Mouse (Mus musculus): ENCODE data around the gene Peak1.
A peak's percentile ranks its signal among the peaks of the same experiment; 100 is the strongest.

Peak1 gene

GRCm38 (mm10) chr9:56200200-56200599 is 217.7 kb downstream of the Peak1 start:
- DNase-seq (ENCODE audit: low spot score in 2 of 2), result no peak

- DNase-seq (ENCODE audit: low spot score in 2 of 2), result no peak
These were observed 220.9 kb downstream of the Peak1 start for GRCm38 (mm10) chr9:56196921-56197320.

- DNase-seq (ENCODE audit: low spot score in 2 of 2), result no peak
These were observed 222.7 kb downstream of the Peak1 start for GRCm38 (mm10) chr9:56195193-56195592.

GRCm38 (mm10) chr9:56191498-56192455 is 226.1 kb downstream of the Peak1 start:
- DNase-seq (ENCODE audit: low spot score in 2 of 2), result no peak

- no peak for DNase-seq (ENCODE audit: low spot score in 2 of 2)
These were observed 237.6 kb downstream of the Peak1 start for GRCm38 (mm10) chr9:56180118-56180781.

- no peak for DNase-seq (ENCODE audit: low spot score in 2 of 2)
These were observed 238.3 kb downstream of the Peak1 start for GRCm38 (mm10) chr9:56179416-56180117.

- no peak for DNase-seq (ENCODE audit: low spot score in 2 of 2)
These were observed 240.5 kb downstream of the Peak1 start for GRCm38 (mm10) chr9:56177354-56177753.

- no peak for DNase-seq (ENCODE audit: low spot score in 2 of 2)
These were observed 242.6 kb downstream of the Peak1 start for GRCm38 (mm10) chr9:56175316-56175715.

- no peak for DNase-seq (ENCODE audit: low spot score in 2 of 2)
These were observed 250.2 kb downstream of the Peak1 start for GRCm38 (mm10) chr9:56167690-56168089.

GRCm38 (mm10) chr9:56166161-56166560 is 251.7 kb downstream of the Peak1 start:
- no peak for DNase-seq (ENCODE audit: low spot score in 2 of 2)

- DNase-seq (ENCODE audit: low spot score in 2 of 2), result no peak
These were observed 252.5 kb downstream of the Peak1 start, which contains the start of gene Tspan3 for GRCm38 (mm10) chr9:56165377-56165776. Gene Tspan3 (minus strand): TSS chr9:56165477.

- DNase-seq (ENCODE audit: low spot score in 2 of 2), result peak; percentile 83 to 85
These were observed 257.3 kb downstream of the Peak1 start for GRCm38 (mm10) chr9:56160341-56161141.

- DNase-seq (ENCODE audit: low spot score in 2 of 2), result no peak
These were observed 258.4 kb downstream of the Peak1 start for GRCm38 (mm10) chr9:56159456-56159855.

GRCm38 (mm10) chr9:56158077-56158476 is 259.8 kb downstream of the Peak1 start:
- no peak for DNase-seq (ENCODE audit: low spot score in 2 of 2)

GRCm38 (mm10) chr9:56154572-56154971 is 263.3 kb downstream of the Peak1 start:
- DNase-seq (ENCODE audit: low spot score in 2 of 2), result no peak

GRCm38 (mm10) chr9:56152482-56153007 is 265.3 kb downstream of the Peak1 start:
- no peak for DNase-seq (ENCODE audit: low spot score in 2 of 2)

GRCm38 (mm10) chr9:56151745-56152481 is 266.0 kb downstream of the Peak1 start:
- DNase-seq (ENCODE audit: low spot score in 2 of 2), result no peak
